ENCODE assay signal across 8 mouse cellular contexts in genomic region chr3:58655362-58656130, GRCm38 (mm10). TPM values are rescaled to one million over a fixed set of nuclear protein-coding genes. Genes with fewer than 3 reads are reported as not detected.
DNase-seq lines count a peak whose midpoint lies in the region; ATAC-seq and TF ChIP-seq lines count a peak whose summit lies in the region.

No protein-coding gene starts in this region.

- H3K4me3 ChIP-seq in heart, embryonic 11.5 days (ENCODE audit: low read depth, low read length) = no peak overlapping the region
- H3K4me3 ChIP-seq in limb, embryonic 14.5 days (replicated peaks; ENCODE audit: low read length) = no peak overlapping the region
- H3K4me3 ChIP-seq in midbrain, postnatal 0 days (ENCODE audit: low read depth, low read length) = no peak overlapping the region
- no peak overlapping the region for H3K4me3 ChIP-seq in stomach, embryonic 15.5 days (replicated peaks)

- peak; percentile 46 for DNase-seq in urinary bladder, postnatal 25 days (ENCODE audit: low spot score)
- no peak for DNase-seq in urinary bladder, adult 2 months (ENCODE audit: low spot score)
- peak; percentile 63 to 78 for DNase-seq in cerebellum, postnatal 36 days
- peak; percentile 62 to 75 for DNase-seq in kidney, adult 8-10 months
- peak; percentile 76 for DNase-seq in limb, embryonic 14.5 days (ENCODE audit: low spot score)
- DNase-seq in midbrain, postnatal 0 days (ENCODE audit: low spot score) = peak; percentile 71

- peak overlapping the region; percentile 45 for H3K4me2 ChIP-seq in heart, embryonic 11.5 days
- H3K4me2 ChIP-seq in limb, embryonic 14.5 days (replicated peaks; ENCODE audit: low read depth, low read length, severe bottlenecking) = no peak overlapping the region
- H3K4me2 ChIP-seq in midbrain, postnatal 0 days (ENCODE audit: low read depth, low read length, poor library complexity, severe bottlenecking) = no peak overlapping the region
- no peak overlapping the region for H3K4me2 ChIP-seq in stomach, embryonic 15.5 days

- no peak for TF ChIP-seq POLR2A in limb, embryonic 14.5 days (IDR thresholded peaks at IDR 0.05; ENCODE audit: borderline replicate concordance, extremely low read depth, insufficient read depth, insufficient read length)

- ATAC-seq in heart, embryonic 11.5 days (replicated peaks; ENCODE audit: insufficient number of reproducible peaks, low FRiP score, low TSS enrichment) = no peak
- 0 out of 2 replicates have a peak, but pooled peaks have one; percentile 67 for ATAC-seq in limb, embryonic 14.5 days (ENCODE audit: low FRiP score, low read depth)
- peak; percentile 79 for ATAC-seq in midbrain, postnatal 0 days (ENCODE audit: low FRiP score)
- peak; percentile 22 for ATAC-seq in stomach, embryonic 15.5 days (ENCODE audit: insufficient read depth, low FRiP score, low read depth)

- peak; percentile 90 for TF ChIP-seq CTCF in midbrain, postnatal 0 days (IDR thresholded peaks at IDR 0.05)

- H3K4me1 ChIP-seq in heart, embryonic 11.5 days (ENCODE audit: control insufficient read depth, insufficient read depth, low read length) = no peaks in the 10 kb centered on the region
- H3K4me1 ChIP-seq in limb, embryonic 14.5 days (ENCODE audit: control insufficient read depth, insufficient read depth, low read length) = no peaks in the 10 kb centered on the region
- H3K4me1 ChIP-seq in midbrain, postnatal 0 days (ENCODE audit: insufficient read depth, low read length) = no peaks in the 10 kb centered on the region
- no peaks in the 10 kb centered on the region for H3K4me1 ChIP-seq in stomach, embryonic 15.5 days

- no peaks in the 10 kb centered on the region for H3K36me3 ChIP-seq in heart, embryonic 11.5 days (ENCODE audit: control insufficient read depth, insufficient read depth, low read length)
- H3K36me3 ChIP-seq in limb, embryonic 14.5 days (ENCODE audit: control insufficient read depth, insufficient read depth, low read length) = no peaks in the 10 kb centered on the region
- H3K36me3 ChIP-seq in midbrain, postnatal 0 days (ENCODE audit: insufficient read depth, low read length) = no peaks in the 10 kb centered on the region
- H3K36me3 ChIP-seq in stomach, embryonic 15.5 days = no peaks in the 10 kb centered on the region

- H3K9me3 ChIP-seq in heart, embryonic 11.5 days (replicated peaks; ENCODE audit: control insufficient read depth, low read length) = no peaks in the 10 kb centered on the region
- no peaks in the 10 kb centered on the region for H3K9me3 ChIP-seq in limb, embryonic 14.5 days (ENCODE audit: control insufficient read depth, low read length)
- no peaks in the 10 kb centered on the region for H3K9me3 ChIP-seq in midbrain, postnatal 0 days (ENCODE audit: low read length)
- no peaks in the 10 kb centered on the region for H3K9me3 ChIP-seq in stomach, embryonic 15.5 days

- H3K9ac ChIP-seq in heart, embryonic 11.5 days (ENCODE audit: low read depth, low read length) = no peak overlapping the region
- no peak overlapping the region for H3K9ac ChIP-seq in limb, embryonic 14.5 days (ENCODE audit: low read depth, low read length, severe bottlenecking)
- no peak overlapping the region for H3K9ac ChIP-seq in midbrain, postnatal 0 days (replicated peaks; ENCODE audit: low read length, poor library complexity, severe bottlenecking)
- no peak overlapping the region for H3K9ac ChIP-seq in stomach, embryonic 15.5 days

- 51% methylated on average over 17 of the region's 17 CpGs for whole genome bisulfite sequencing in heart, embryonic 11.5 days (ENCODE audit: insufficient replicate concordance)
- WGBS in limb, embryonic 14.5 days = 58% methylated on average over 17 of the region's 17 CpGs
- WGBS in midbrain, postnatal 0 days = 46% methylated on average over 17 of the region's 17 CpGs
- WGBS in stomach, embryonic 15.5 days = 52% methylated on average over 17 of the region's 17 CpGs

- no peak overlapping the region for H3K27ac ChIP-seq in heart, embryonic 11.5 days (ENCODE audit: low read depth, low read length)
- H3K27ac ChIP-seq in limb, embryonic 14.5 days (replicated peaks; ENCODE audit: low read depth, low read length) = no peak overlapping the region
- H3K27ac ChIP-seq in midbrain, postnatal 0 days (ENCODE audit: low read depth, low read length) = no peak overlapping the region
- H3K27ac ChIP-seq in stomach, embryonic 15.5 days = no peak overlapping the region

- H3K27me3 ChIP-seq in heart, embryonic 11.5 days (ENCODE audit: control insufficient read depth, insufficient read depth, low read length) = no peaks in the 10 kb centered on the region
- H3K27me3 ChIP-seq in limb, embryonic 14.5 days (ENCODE audit: control insufficient read depth, insufficient read depth, low read length) = no peaks in the 10 kb centered on the region
- no peaks in the 10 kb centered on the region for H3K27me3 ChIP-seq in midbrain, postnatal 0 days (ENCODE audit: insufficient read depth, low read length)
- no peaks in the 10 kb centered on the region for H3K27me3 ChIP-seq in stomach, embryonic 15.5 days (replicated peaks)

RNA-seq across cellular contexts. Expression of gene Erich6, which starts 18.5 kb away (rescaled TPM):
- polyA plus RNA-seq in urinary bladder, adult 2 months (2012; rRNA removed) = 0.09 and 0.12 TPM in 2 replicates
- polyA plus RNA-seq in heart, embryonic 11.5 days (2014; fragmentation: Nextera tagmentation; extraction: Ambion mirVana) = 0.09 and 0.13 TPM in 2 replicates
- 0.09 and 0.21 TPM in 2 replicates for polyA plus RNA-seq in limb, embryonic 14.5 days (2012; rRNA removed)
- not detected in 2 replicates for polyA plus RNA-seq in limb, embryonic 14.5 days (2014; fragmentation: Nextera tagmentation; extraction: Ambion mirVana)
- 0.66 and 1.5 TPM in 2 replicates for total RNA-seq in midbrain, postnatal 0 days (2014; rRNA removed)
- 0.20 and 0.44 TPM in 2 replicates for polyA plus RNA-seq in midbrain, postnatal 0 days (2015; fragmentation: Nextera tagmentation; extraction: Ambion mirVana)
- not detected in 2 replicates for polyA plus RNA-seq in stomach, embryonic 15.5 days (2015; fragmentation: Nextera tagmentation; extraction: Ambion mirVana)

RNA-seq across cellular contexts. Expression of gene Siah2, which starts 36.7 kb away (rescaled TPM):
- 9.6 and 9.9 TPM in 2 replicates for polyA plus RNA-seq in urinary bladder, adult 2 months (2012; rRNA removed)
- polyA plus RNA-seq in heart, embryonic 11.5 days (2014; fragmentation: Nextera tagmentation; extraction: Ambion mirVana) = 5.4 TPM in 2 replicates
- 12.2 and 16.9 TPM in 2 replicates for polyA plus RNA-seq in limb, embryonic 14.5 days (2012; rRNA removed)
- 7.5 and 10.7 TPM in 2 replicates for polyA plus RNA-seq in limb, embryonic 14.5 days (2014; fragmentation: Nextera tagmentation; extraction: Ambion mirVana)
- 24.8 and 25.7 TPM in 2 replicates for total RNA-seq in midbrain, postnatal 0 days (2014; rRNA removed)
- 11.4 and 13.1 TPM in 2 replicates for polyA plus RNA-seq in midbrain, postnatal 0 days (2015; fragmentation: Nextera tagmentation; extraction: Ambion mirVana)
- 5.4 and 6.0 TPM in 2 replicates for polyA plus RNA-seq in stomach, embryonic 15.5 days (2015; fragmentation: Nextera tagmentation; extraction: Ambion mirVana)
